8 mouse cellular contexts compared by ENCODE assay signal in the genomic region with DNA sequence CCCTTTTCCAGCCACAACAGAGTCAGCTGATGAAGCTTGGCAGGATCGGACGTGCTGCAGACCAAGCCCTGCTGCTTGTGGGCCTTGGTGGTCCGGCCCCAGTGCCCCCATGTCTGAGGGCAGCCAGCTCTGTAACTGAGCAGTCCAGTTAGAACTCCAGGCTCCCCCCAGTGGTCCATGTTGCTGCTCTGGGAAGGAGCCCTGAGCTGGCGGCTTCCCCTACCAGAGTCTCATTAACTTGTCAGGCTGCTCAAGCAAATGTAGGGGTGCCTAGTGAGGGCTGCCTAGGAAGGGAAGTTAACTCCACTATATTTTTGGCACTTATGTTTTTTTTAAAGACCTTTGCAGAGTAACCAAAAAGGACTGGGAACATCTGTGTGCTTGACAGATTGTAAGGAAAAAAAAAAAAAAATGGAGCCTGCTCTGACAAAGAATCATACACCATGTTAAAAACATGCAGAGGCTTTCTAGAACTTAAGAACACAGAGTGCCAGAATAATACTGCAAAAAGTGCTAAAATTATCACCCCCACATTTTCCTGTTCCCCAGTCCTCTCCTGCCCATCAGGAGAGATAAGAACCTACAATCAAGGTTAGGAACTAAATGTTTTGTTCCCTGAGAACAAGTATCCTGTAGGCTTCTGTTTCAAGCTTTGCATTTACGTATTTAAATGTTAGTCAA.
DNase-seq lines count a peak whose midpoint lies in the region; ATAC-seq and TF ChIP-seq lines count a peak whose summit lies in the region.

No protein-coding gene starts in this region.

- peak overlapping the region; percentile 57 for H3K27ac ChIP-seq in lung, embryonic 16.5 days (ENCODE audit: low read length)
- peak overlapping the region; percentile 88 for H3K27ac ChIP-seq in embryonic facial prominence, embryonic 13.5 days
- peak overlapping the region; percentile 17 to 55; a peak in 3 of 4 replicates for H3K27ac ChIP-seq in heart, embryonic 14.5 days (replicated peaks in 1 of 2; ENCODE audit: control insufficient read depth in 1 of 2, insufficient read depth in 1 of 2, low read depth in 2 of 2, low read length in 2 of 2)
- peak overlapping the region; percentile 24 for H3K27ac ChIP-seq in neural tube, embryonic 13.5 days (replicated peaks)

- DNase-seq in lung, adult 2 months, result no peak
- peak; percentile 71 for DNase-seq in kidney, postnatal 14 days
- DNase-seq in cerebellum, adult 8-10 months, result no peak
- no peak for DNase-seq in adrenal gland, adult 8-10 months

- H3K36me3 ChIP-seq in lung, embryonic 16.5 days (ENCODE audit: control insufficient read depth, insufficient read depth, low read length), result peaks cover 17% of the 10 kb centered on the region
- peaks cover 45% of the 10 kb centered on the region for H3K36me3 ChIP-seq in embryonic facial prominence, embryonic 13.5 days
- H3K36me3 ChIP-seq in heart, embryonic 14.5 days (ENCODE audit: control insufficient read depth, insufficient read depth, low read length), result peaks cover 39% of the 10 kb centered on the region
- H3K36me3 ChIP-seq in neural tube, embryonic 13.5 days, result peaks cover 67% of the 10 kb centered on the region

- H3K4me1 ChIP-seq in lung, embryonic 16.5 days (replicated peaks; ENCODE audit: control insufficient read depth, insufficient read depth, low read length), result peaks cover 54% of the 10 kb centered on the region
- no peaks in the 10 kb centered on the region for H3K4me1 ChIP-seq in lung, adult 2 months (ENCODE audit: control insufficient read depth, insufficient read depth, low read length)
- peaks cover 78% of the 10 kb centered on the region for H3K4me1 ChIP-seq in embryonic facial prominence, embryonic 13.5 days
- peaks cover 17 to 39% of the 10 kb centered on the region in 2 experiments for H3K4me1 ChIP-seq in heart, embryonic 14.5 days (ENCODE audit: control insufficient read depth in 2 of 2, insufficient read depth in 2 of 2, low read length in 2 of 2)
- H3K4me1 ChIP-seq in neural tube, embryonic 13.5 days (replicated peaks), result peaks cover 47% of the 10 kb centered on the region

- no peak for TF ChIP-seq CTCF in lung, adult 2 months (IDR thresholded peaks at IDR 0.05; ENCODE audit: insufficient read depth, low read length)

- WGBS in lung, embryonic 16.5 days, result 31% methylated on average over 5 of the region's 5 CpGs
- 64% methylated on average over 5 of the region's 5 CpGs for WGBS in lung, adult 2 months
- WGBS in embryonic facial prominence, embryonic 13.5 days, result 26% methylated on average over 5 of the region's 5 CpGs
- 40% methylated on average over 5 of the region's 5 CpGs for WGBS in heart, embryonic 14.5 days
- WGBS in neural tube, embryonic 13.5 days, result 60% methylated on average over 5 of the region's 5 CpGs

- no peak overlapping the region for H3K9ac ChIP-seq in lung, embryonic 16.5 days (ENCODE audit: low read length)
- 0 out of 2 replicates have a peak overlapping the region, but pooled peaks have one; percentile 3 for H3K9ac ChIP-seq in embryonic facial prominence, embryonic 13.5 days
- H3K9ac ChIP-seq in heart, embryonic 14.5 days (ENCODE audit: low read length), result no peak overlapping the region
- H3K9ac ChIP-seq in neural tube, embryonic 13.5 days, result no peak overlapping the region

- no peak for TF ChIP-seq POLR2A in lung, adult 2 months (IDR thresholded peaks at IDR 0.05; ENCODE audit: borderline replicate concordance, extremely low read depth, low read depth, low read length)

- no peaks in the 10 kb centered on the region for H3K9me3 ChIP-seq in lung, embryonic 16.5 days (ENCODE audit: control insufficient read depth, low read length)
- H3K9me3 ChIP-seq in embryonic facial prominence, embryonic 13.5 days, result no peaks in the 10 kb centered on the region
- H3K9me3 ChIP-seq in heart, embryonic 14.5 days (ENCODE audit: control insufficient read depth, low read length), result no peaks in the 10 kb centered on the region
- no peaks in the 10 kb centered on the region for H3K9me3 ChIP-seq in neural tube, embryonic 13.5 days

- H3K4me3 ChIP-seq in lung, embryonic 16.5 days (ENCODE audit: low read length), result no peak overlapping the region
- H3K4me3 ChIP-seq in lung, adult 2 months (replicated peaks; ENCODE audit: extremely low read depth, low read depth, low read length), result no peak overlapping the region
- H3K4me3 ChIP-seq in embryonic facial prominence, embryonic 13.5 days, result no peak overlapping the region
- H3K4me3 ChIP-seq in heart, embryonic 14.5 days (ENCODE audit: control insufficient read depth in 1 of 2, insufficient read depth in 1 of 2, low read depth in 1 of 2, low read length in 2 of 2), result no peak overlapping the region
- no peak overlapping the region for H3K4me3 ChIP-seq in neural tube, embryonic 13.5 days

- ATAC-seq in lung, embryonic 16.5 days (ENCODE audit: low read depth), result peak; percentile 84
- ATAC-seq in embryonic facial prominence, embryonic 13.5 days (ENCODE audit: insufficient number of reproducible peaks, insufficient read depth, low FRiP score, low TSS enrichment, low read depth), result peak; percentile 32
- ATAC-seq in heart, embryonic 14.5 days (ENCODE audit: insufficient number of reproducible peaks, insufficient read depth, low FRiP score, low read depth), result no peak
- ATAC-seq in neural tube, embryonic 13.5 days (ENCODE audit: low read depth), result no peak

- no peaks in the 10 kb centered on the region for H3K27me3 ChIP-seq in lung, embryonic 16.5 days (ENCODE audit: control insufficient read depth, insufficient read depth, low read depth, low read length)
- H3K27me3 ChIP-seq in embryonic facial prominence, embryonic 13.5 days, result no peaks in the 10 kb centered on the region
- H3K27me3 ChIP-seq in heart, embryonic 14.5 days (ENCODE audit: control insufficient read depth, insufficient read depth, low read length), result no peaks in the 10 kb centered on the region
- no peaks in the 10 kb centered on the region for H3K27me3 ChIP-seq in neural tube, embryonic 13.5 days

- no peak overlapping the region for H3K4me2 ChIP-seq in lung, embryonic 16.5 days (ENCODE audit: low read depth, low read length)
- H3K4me2 ChIP-seq in embryonic facial prominence, embryonic 13.5 days, result no peak overlapping the region
- no peak overlapping the region for H3K4me2 ChIP-seq in heart, embryonic 14.5 days (ENCODE audit: low read length)
- no peak overlapping the region for H3K4me2 ChIP-seq in neural tube, embryonic 13.5 days

Comparison
In these comparisons a context has a peak if more than half of its experiments do, and no peak if none do; other contexts are left out.
1. ATAC-seq: peak in lung, embryonic 16.5 days (single experiment) and embryonic facial prominence, embryonic 13.5 days (single experiment); none in heart, embryonic 14.5 days (single experiment) and neural tube, embryonic 13.5 days (single experiment).
2. H3K27ac ChIP-seq: peak in every context shown above with its lines; median percentile 88 in embryonic facial prominence, embryonic 13.5 days; 57 in lung, embryonic 16.5 days; 36 in heart, embryonic 14.5 days; 24 in neural tube, embryonic 13.5 days.